8 mouse cellular contexts compared by ENCODE assay signal in genomic region chr5:123285174-123285573, GRCm38 (mm10). TPM values are rescaled to one million over a fixed set of nuclear protein-coding genes. Genes with fewer than 3 reads are reported as not detected.
DNase-seq lines count a peak whose midpoint lies in the region; ATAC-seq lines count a peak whose summit lies in the region.

No protein-coding gene starts in this region.

- no peaks in the 10 kb centered on the region for H3K4me1 ChIP-seq in neural tube, embryonic 13.5 days (replicated peaks)
- H3K4me1 ChIP-seq in midbrain, embryonic 15.5 days = no peaks in the 10 kb centered on the region

- no peaks in the 10 kb centered on the region for H3K27me3 ChIP-seq in neural tube, embryonic 13.5 days
- no peaks in the 10 kb centered on the region for H3K27me3 ChIP-seq in midbrain, embryonic 15.5 days (replicated peaks)

- 0 out of 2 replicates have a peak, but pooled peaks cover 9% of the 10 kb centered on the region for H3K9me3 ChIP-seq in neural tube, embryonic 13.5 days
- no peaks in the 10 kb centered on the region for H3K9me3 ChIP-seq in midbrain, embryonic 15.5 days

- peak; percentile 18 for DNase-seq in gastrocnemius, adult 18-20 months (ENCODE audit: low spot score)
- DNase-seq in gastrocnemius, postnatal 25 days = no peak
- no peak for DNase-seq in neural tube, embryonic 10.5 days (ENCODE audit: extremely low spot score, low spot score)
- DNase-seq in R1 (ENCODE audit: low read depth, low spot score) = peak; percentile 42
- peak; percentile 75 for DNase-seq in kidney, postnatal 10 days

- no peaks in the 10 kb centered on the region for H3K36me3 ChIP-seq in neural tube, embryonic 13.5 days
- H3K36me3 ChIP-seq in midbrain, embryonic 15.5 days (replicated peaks) = no peaks in the 10 kb centered on the region

- no peak overlapping the region for H3K9ac ChIP-seq in neural tube, embryonic 13.5 days
- H3K9ac ChIP-seq in midbrain, embryonic 15.5 days = no peak overlapping the region

- H3K4me3 ChIP-seq in neural tube, embryonic 13.5 days = no peak overlapping the region
- H3K4me3 ChIP-seq in midbrain, embryonic 15.5 days = no peak overlapping the region

- 0 out of 2 replicates have a peak, but pooled peaks have one; percentile 56 for ATAC-seq in neural tube, embryonic 13.5 days (ENCODE audit: low read depth)
- 0 out of 2 replicates have a peak, but pooled peaks have one; percentile 52 for ATAC-seq in midbrain, embryonic 15.5 days (replicated peaks)
- no peak for ATAC-seq in megakaryocyte-erythroid progenitor cell, adult 5-6 weeks (replicated peaks; ENCODE audit: low FRiP score, low TSS enrichment, poor library complexity, severe bottlenecking)

- 41% methylated on average over 8 of the region's 8 CpGs for WGBS in neural tube, embryonic 13.5 days
- WGBS in midbrain, embryonic 15.5 days = 41% methylated on average over 8 of the region's 8 CpGs

- H3K4me2 ChIP-seq in neural tube, embryonic 13.5 days = no peak overlapping the region
- no peak overlapping the region for H3K4me2 ChIP-seq in midbrain, embryonic 15.5 days

- 0 out of 2 replicates have a peak overlapping the region, but pooled peaks have one; percentile 46 for H3K27ac ChIP-seq in neural tube, embryonic 13.5 days (replicated peaks)
- H3K27ac ChIP-seq in midbrain, embryonic 15.5 days = no peak overlapping the region

RNA-seq across cellular contexts. Expression of gene Wdr66, which starts 33.3 kb away (rescaled TPM):
- 1 to 10 TPM in 1 of 2 experiments, under 1 TPM in 1; 0.76 to 1.2 TPM for total RNA-seq in gastrocnemius, adult 18-20 months (2021)
- total RNA-seq in gastrocnemius, postnatal 25 days (2021) = 1 to 10 TPM; 1.1 to 1.9 TPM
- polyA plus RNA-seq in neural tube, embryonic 13.5 days (2015; fragmentation: Nextera tagmentation; extraction: Ambion mirVana) = 1.8 and 2.4 TPM in 2 replicates
- 1.3 and 1.5 TPM in 2 replicates for polyA plus RNA-seq in midbrain, embryonic 15.5 days (2015; fragmentation: Nextera tagmentation; extraction: Ambion mirVana)
- not detected in 2 replicates for total RNA-seq in megakaryocyte-erythroid progenitor cell, adult 5-6 weeks (2014; fragmentation: Nextera tagmentation)
- 0.28 TPM in 1 of 2 replicates, not detected in the other for total RNA-seq in megakaryocyte-erythroid progenitor cell, adult 5-6 weeks (2017)

RNA-seq across cellular contexts. Expression of gene Bcl7a, which starts 58.5 kb away (rescaled TPM):
- total RNA-seq in gastrocnemius, adult 18-20 months (2021) = 10 to 100 TPM in 1 of 2 experiments, 1 to 10 TPM in 1; 9.4 to 10.5 TPM
- 1 to 10 TPM; 8.4 to 8.6 TPM for total RNA-seq in gastrocnemius, postnatal 25 days (2021)
- polyA plus RNA-seq in neural tube, embryonic 13.5 days (2015; fragmentation: Nextera tagmentation; extraction: Ambion mirVana) = 47.4 and 52.6 TPM in 2 replicates
- polyA plus RNA-seq in midbrain, embryonic 15.5 days (2015; fragmentation: Nextera tagmentation; extraction: Ambion mirVana) = 35.9 and 39.6 TPM in 2 replicates
- 34.6 and 46.7 TPM in 2 replicates for total RNA-seq in megakaryocyte-erythroid progenitor cell, adult 5-6 weeks (2014; fragmentation: Nextera tagmentation)
- 18.7 and 26.4 TPM in 2 replicates for total RNA-seq in megakaryocyte-erythroid progenitor cell, adult 5-6 weeks (2017)

Comparison
In these comparisons a context has a peak if more than half of its experiments do, and no peak if none do; other contexts are left out.
1. DNase-seq: peak in gastrocnemius, adult 18-20 months (single experiment), R1 (single experiment) and kidney, postnatal 10 days (single experiment); none in gastrocnemius, postnatal 25 days (single experiment) and neural tube, embryonic 10.5 days (single experiment).